Mouse (Mus musculus): ENCODE data around the gene Atp6v1d. TPM values are rescaled to one million over a fixed set of nuclear protein-coding genes. Genes with fewer than 3 reads are reported as not detected.

Gene Atp6v1d
- 61.4 and 69.3 TPM in 2 replicates for polyA plus RNA-seq (2016; fragmentation: Nextera tagmentation; extraction: Ambion mirVana)

DNA sequence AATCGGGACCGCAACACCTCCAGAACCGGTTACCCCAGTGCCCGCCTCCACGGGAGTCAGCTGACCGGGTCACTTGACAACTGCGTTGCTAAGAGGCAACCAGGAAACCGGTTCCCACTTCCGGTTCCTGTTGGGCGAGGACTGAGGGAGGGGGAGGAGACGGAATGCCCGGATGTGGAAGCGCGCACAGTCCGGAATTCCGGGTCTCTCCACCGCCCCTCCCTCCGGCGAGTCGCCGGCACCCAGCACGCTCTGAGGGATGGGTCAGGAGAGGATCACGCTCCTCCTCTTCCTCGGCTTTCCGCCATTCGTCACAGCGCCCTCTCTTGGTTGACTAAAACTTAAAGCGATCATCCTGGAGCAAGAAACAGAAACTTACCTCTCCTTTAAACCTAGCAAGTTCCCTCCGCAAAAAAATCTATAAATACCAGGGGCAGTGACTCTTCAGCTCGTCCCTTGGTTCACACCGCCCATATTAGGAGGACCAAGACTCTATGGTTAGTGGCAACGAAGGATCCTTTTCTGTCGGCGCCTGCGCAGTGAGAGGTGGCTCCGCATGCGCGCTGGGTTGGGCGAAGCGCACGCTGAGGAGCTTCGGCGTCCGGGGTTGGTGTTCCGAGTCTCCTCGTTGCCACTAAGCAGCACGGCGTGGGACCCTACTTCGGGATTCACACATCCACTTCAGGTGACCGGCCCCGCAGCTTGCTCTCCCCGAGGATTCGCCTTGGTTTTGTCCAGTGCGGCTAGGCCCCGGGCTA is at the start of gene Atp6v1d, which contains the start of gene Eif2s1:
Gene Atp6v1d (minus strand): TSS at position 143 of the 758 bp plus-strand sequence.
Gene Eif2s1 (plus strand): TSS at position 324 of the 758 bp plus-strand sequence.
- DNase-seq (ENCODE audit: extremely low spot score, low spot score): peak; percentile 100
- H3K9me3 ChIP-seq: no peaks in the 10 kb centered on the region
- H3K27me3 ChIP-seq (ENCODE audit: poor library complexity, severe bottlenecking): no peaks in the 10 kb centered on the region
- peak within 1 kb of the TSS; percentile 74 for H3K4me3 ChIP-seq
- H3K36me3 ChIP-seq (replicated peaks): peaks cover 31% of the 10 kb centered on the region
- H3K27ac ChIP-seq: peak within 1 kb of the TSS; percentile 97
- H3K4me1 ChIP-seq: peaks cover 32% of the 10 kb centered on the region
- WGBS: 0% methylated on average over 55 of the region's 55 CpGs

DNA sequence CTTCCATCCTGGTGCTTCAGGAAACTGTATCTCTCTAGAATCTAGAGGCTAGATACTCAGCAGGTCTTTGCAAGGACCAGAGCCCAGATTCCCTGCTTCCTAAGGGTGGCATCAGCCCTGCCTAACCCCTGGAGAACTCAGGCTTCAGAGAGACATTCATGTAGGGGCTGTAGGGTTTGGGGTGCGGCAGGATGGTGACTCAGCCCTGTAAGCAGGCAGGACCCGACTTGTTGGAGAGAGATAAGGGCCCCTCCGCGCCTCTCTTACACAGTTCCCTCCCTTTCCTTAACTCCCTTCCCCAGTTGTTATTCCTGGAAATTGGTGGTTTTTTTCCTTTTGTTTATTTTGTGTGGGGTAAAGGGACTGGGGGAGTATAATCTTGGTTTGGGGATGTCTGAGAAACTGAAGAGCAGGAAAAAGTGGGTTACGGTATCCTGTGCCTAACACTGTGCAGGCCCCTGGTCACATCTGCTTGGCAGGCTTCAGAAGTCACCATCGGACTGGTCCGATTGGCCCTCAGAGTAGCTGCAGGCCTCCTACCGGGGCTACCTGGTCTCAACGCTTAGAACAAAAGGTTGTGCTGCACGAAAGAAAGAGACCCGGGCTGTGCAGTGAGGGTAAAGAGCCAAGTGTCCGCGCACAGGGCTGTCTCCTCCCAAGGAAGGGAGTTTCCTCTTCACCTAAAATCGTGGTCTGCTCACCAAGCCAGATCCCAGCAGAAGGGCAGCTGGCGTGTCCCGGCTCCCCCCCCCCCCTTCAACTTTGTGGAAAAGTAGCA is 49.4 kb upstream of the Atp6v1d start:
- Histone ChIP-seq H3K4me3 (peak overlapping the region; percentile 52), H3K4me1 (peaks cover 30% of the 10 kb centered on the region), H3K36me3 (replicated peaks) (no peaks in the 10 kb centered on the region), H3K9me3 (no peaks in the 10 kb centered on the region; the same call in 1 of the 2 replicates), H3K27me3 (ENCODE audit: poor library complexity, severe bottlenecking) (peaks cover 90% of the 10 kb centered on the region), H3K27ac (peak overlapping the region; percentile 65; the same call in 1 of the 2 replicates)
- 14% methylated on average over 16 of the region's 16 CpGs for WGBS
- no peak for DNase-seq (ENCODE audit: extremely low spot score, low spot score)

DNA sequence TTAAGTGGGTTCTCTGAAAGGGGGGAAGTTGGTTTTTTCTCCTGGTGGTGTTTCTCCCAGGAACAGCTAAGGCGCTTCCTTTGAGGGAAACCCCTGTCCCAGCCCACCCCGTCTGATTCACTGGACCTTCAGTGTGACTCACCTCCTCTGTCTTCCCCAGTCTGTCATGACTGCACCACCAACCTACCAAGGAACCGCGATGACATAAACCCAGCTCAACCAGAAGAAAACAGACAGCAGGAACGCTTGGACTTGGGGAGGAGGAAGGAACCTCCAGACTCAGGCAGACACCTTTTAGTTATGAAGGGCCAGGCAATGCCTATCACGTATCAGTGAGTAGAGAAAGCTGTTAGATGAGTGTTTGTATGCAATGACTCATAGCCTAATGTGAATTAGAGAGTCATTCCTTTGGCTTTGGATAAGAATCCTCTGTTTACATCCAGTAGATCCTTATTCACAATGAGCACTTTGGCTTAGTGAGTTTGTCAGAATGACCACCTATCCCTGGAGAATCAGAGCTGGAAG is 46.7 kb upstream of the Atp6v1d start:
- Histone ChIP-seq H3K27me3 (ENCODE audit: poor library complexity, severe bottlenecking) (peaks cover 84% of the 10 kb centered on the region), H3K9me3 (no peaks in the 10 kb centered on the region; the same call in 1 of the 2 replicates), H3K36me3 (replicated peaks) (no peaks in the 10 kb centered on the region), H3K4me3 (no peak overlapping the region), H3K27ac (no peak overlapping the region), H3K4me1 (peaks cover 30% of the 10 kb centered on the region)
- no peak for DNase-seq (ENCODE audit: extremely low spot score, low spot score)
- WGBS: 79% methylated on average over 6 of the region's 6 CpGs

DNA sequence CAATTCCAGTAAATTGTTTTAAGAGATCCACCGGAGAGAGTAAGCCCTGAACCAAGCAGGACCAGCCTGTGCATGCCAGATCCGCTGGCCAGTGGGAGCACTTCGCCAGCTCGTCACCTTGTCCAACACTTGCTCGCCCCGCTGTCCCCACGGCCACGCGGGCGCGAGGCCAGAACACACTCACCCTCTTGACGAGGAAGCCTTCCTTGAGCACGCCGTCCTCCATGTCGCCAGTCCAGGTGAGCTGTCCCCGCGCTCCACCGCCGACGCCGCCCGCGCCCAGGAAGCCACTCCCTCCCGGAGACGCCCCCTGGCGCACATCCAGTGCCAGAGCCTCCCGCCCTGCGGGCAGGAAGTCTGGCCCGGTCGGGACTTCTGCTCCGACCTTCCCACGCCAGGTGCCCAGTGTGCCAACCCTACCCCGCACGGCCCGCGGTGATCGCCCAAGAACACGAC is 45.3 kb upstream of the Atp6v1d start, which contains the start of gene Plek2:
Gene Plek2 (minus strand): TSS at position 258 of the 456 bp plus-strand sequence.
- H3K4me1 ChIP-seq: peaks cover 23% of the 10 kb centered on the region
- peaks cover 70% of the 10 kb centered on the region for H3K27me3 ChIP-seq (ENCODE audit: poor library complexity, severe bottlenecking)
- 3% methylated on average over 38 of the region's 38 CpGs for WGBS
- H3K9me3 ChIP-seq: no peaks in the 10 kb centered on the region; the same call in 1 of the 2 replicates
- peak; percentile 55 for DNase-seq (ENCODE audit: extremely low spot score, low spot score)
- H3K36me3 ChIP-seq (replicated peaks): no peaks in the 10 kb centered on the region
- peak within 1 kb of the TSS; percentile 61 for H3K4me3 ChIP-seq
- peak within 1 kb of the TSS; percentile 65 for H3K27ac ChIP-seq

DNA sequence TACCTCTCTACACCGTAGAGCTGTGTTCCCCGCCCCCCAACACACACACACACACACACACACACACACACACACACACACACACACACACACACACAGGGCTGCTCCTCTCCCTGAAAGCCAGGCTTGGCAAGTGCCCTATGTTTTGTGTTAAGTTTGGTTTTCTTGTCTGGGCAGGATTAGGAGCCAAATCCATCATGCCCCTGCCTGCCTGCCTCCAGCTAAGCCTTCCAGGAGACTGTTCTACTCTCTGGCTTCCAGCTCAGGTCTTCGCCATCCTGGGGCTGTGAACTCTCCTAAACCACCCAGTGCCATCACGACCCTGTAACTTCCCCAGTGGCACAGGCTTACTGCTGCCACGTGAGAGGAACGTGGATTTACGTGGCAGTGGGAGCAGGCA is 43.1 kb upstream of the Atp6v1d start:
- 80% methylated on average over 6 of the region's 7 CpGs for WGBS
- no peak overlapping the region for H3K27ac ChIP-seq
- H3K4me1 ChIP-seq: peaks cover 10% of the 10 kb centered on the region
- no peak for DNase-seq (ENCODE audit: extremely low spot score, low spot score)
- no peaks in the 10 kb centered on the region; the same call in 1 of the 2 replicates for H3K9me3 ChIP-seq
- no peak overlapping the region for H3K4me3 ChIP-seq
- H3K36me3 ChIP-seq (replicated peaks): no peaks in the 10 kb centered on the region
- H3K27me3 ChIP-seq (ENCODE audit: poor library complexity, severe bottlenecking): peaks cover 48% of the 10 kb centered on the region

DNA sequence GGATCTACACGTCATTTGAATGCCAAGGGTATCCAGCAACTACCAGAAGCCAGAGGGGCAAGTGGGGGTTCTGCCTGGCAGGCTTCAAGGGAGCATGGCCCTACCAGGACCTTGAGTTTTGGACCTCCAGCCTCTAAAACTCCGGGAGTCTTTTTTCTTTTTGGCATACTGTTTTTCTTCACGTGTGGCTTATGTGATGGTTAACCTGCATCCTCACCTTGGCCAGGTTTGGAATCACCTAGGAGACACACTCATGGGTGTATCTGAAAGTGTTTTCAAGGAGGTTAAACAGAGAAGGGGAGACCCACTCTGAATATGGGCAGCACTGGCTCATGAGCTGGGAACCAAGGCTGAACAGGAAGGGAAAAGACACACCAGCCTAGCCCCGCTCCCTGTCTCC is 41.9 kb upstream of the Atp6v1d start:
- Histone ChIP-seq H3K9me3 (no peaks in the 10 kb centered on the region), H3K27me3 (ENCODE audit: poor library complexity, severe bottlenecking) (peaks cover 36% of the 10 kb centered on the region), H3K4me3 (no peak overlapping the region), H3K36me3 (replicated peaks) (no peaks in the 10 kb centered on the region), H3K27ac (no peak overlapping the region), H3K4me1 (peaks cover 10% of the 10 kb centered on the region)
- WGBS: 86% methylated on average over 4 of the region's 4 CpGs
- no peak for DNase-seq (ENCODE audit: extremely low spot score, low spot score)

DNA sequence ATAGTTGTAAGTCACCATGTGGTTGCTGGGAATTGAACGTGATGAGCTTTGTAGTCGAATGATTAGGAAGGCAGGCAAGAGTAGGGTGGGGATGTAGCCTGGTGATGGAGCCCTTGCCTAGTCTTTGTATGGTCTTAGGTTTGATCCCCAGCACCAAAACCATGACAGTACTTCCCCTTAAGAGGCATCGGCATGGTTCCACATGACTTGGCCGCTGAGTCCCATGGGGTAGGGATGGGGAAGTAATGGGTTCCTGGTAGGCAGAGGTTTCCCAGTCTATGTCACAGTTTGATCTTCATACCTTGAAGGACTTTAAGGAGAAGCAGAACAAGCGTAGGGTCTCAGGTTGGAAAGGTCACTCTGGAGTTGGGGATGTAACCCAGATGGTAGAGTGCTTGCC is 40.0 kb upstream of the Atp6v1d start:
- no peak for DNase-seq (ENCODE audit: extremely low spot score, low spot score)
- peaks cover 17% of the 10 kb centered on the region for H3K27me3 ChIP-seq (ENCODE audit: poor library complexity, severe bottlenecking)
- no peaks in the 10 kb centered on the region for H3K36me3 ChIP-seq (replicated peaks)
- 92% methylated on average over 5 of the region's 5 CpGs for WGBS
- no peak overlapping the region for H3K27ac ChIP-seq
- H3K9me3 ChIP-seq: no peaks in the 10 kb centered on the region
- no peak overlapping the region for H3K4me3 ChIP-seq
- H3K4me1 ChIP-seq: peaks cover 1% of the 10 kb centered on the region

DNA sequence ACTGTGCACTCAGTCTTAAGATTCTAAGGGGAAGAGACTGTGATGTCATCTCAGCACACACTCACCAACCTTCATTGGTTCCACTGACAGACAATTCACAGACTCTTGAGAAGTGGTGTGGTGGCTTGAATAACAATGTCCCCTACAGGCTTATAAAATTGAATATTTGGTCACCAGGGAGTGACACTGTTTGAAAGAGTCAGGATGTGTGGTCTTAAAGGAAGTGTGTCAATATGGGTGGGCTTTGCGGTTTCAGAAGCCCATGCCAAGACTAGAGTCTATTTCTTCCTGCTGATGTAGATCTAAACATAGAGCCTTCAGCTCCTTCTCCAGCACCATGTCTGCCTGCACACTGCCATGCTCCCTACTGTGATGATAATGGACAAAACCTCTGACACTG is 36.4 kb upstream of the Atp6v1d start:
- DNase-seq (ENCODE audit: extremely low spot score, low spot score): no peak

DNA sequence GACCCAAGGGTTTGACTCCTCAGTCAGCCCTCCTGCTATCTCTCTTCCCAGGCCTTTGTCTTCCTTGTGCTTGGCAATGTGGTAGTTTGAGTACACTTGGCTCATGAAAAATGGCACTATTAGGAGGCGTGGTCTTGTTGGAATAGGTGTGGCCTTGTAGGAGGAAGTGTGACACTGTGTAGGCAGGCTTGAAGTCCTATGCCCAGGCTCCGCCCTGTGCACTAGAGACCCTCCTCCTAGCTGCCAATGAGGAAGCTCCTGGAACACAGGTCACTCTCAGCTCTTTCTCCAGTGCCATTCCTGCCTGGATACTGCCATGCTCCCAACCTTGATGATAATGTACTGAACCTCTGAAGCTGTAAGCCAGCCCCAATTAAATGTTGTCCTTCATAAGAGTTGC is 29.7 kb upstream of the Atp6v1d start:
- Histone ChIP-seq H3K27me3 (ENCODE audit: poor library complexity, severe bottlenecking) (no peaks in the 10 kb centered on the region), H3K9me3 (peaks cover 3% of the 10 kb centered on the region; the same call in 1 of the 2 replicates), H3K27ac (no peak overlapping the region), H3K36me3 (replicated peaks) (peaks cover 31% of the 10 kb centered on the region), H3K4me3 (no peak overlapping the region), H3K4me1 (no peaks in the 10 kb centered on the region)
- DNase-seq (ENCODE audit: extremely low spot score, low spot score): peak; percentile 4
- 97% methylated on average over 2 of the region's 2 CpGs for WGBS

More for the DNA sequence above, 36.4 kb upstream of the Atp6v1d start:
- 90% methylated on average over 1 of the region's 1 CpGs for whole genome bisulfite sequencing
- no peaks in the 10 kb centered on the region for H3K36me3 ChIP-seq (replicated peaks)
- H3K4me3 ChIP-seq: no peak overlapping the region
- H3K9me3 ChIP-seq: no peaks in the 10 kb centered on the region
- H3K4me1 ChIP-seq: no peaks in the 10 kb centered on the region
- H3K27me3 ChIP-seq (ENCODE audit: poor library complexity, severe bottlenecking): no peaks in the 10 kb centered on the region
- no peak overlapping the region for H3K27ac ChIP-seq

DNA sequence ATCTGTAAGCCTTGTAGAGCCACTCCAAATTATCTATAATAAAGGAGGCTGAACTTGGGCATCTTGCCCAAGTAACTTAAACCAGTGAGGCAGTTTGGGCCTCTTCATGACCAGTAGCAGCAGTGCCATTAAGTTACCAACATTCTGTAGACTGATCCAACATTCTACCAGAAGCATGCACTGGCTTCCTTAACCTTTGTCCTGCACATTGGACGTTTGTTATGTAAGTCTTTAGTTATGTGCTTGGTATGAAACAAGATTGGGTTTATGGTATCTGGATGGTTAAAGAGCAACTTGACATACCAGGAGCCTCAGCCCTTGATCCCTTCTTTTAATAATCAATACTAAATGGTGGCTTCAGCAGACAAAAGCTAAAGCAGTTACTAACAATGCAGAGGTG is 28.6 kb upstream of the Atp6v1d start:
- Histone ChIP-seq H3K9me3 (peaks cover 3% of the 10 kb centered on the region; the same call in 1 of the 2 replicates), H3K36me3 (replicated peaks) (peaks cover 42% of the 10 kb centered on the region), H3K27ac (no peak overlapping the region), H3K4me1 (no peaks in the 10 kb centered on the region), H3K4me3 (no peak overlapping the region), H3K27me3 (ENCODE audit: poor library complexity, severe bottlenecking) (no peaks in the 10 kb centered on the region)
- peak; percentile 3 for DNase-seq (ENCODE audit: extremely low spot score, low spot score)
- WGBS: 59% methylated on average over 1 of the region's 1 CpGs

DNA sequence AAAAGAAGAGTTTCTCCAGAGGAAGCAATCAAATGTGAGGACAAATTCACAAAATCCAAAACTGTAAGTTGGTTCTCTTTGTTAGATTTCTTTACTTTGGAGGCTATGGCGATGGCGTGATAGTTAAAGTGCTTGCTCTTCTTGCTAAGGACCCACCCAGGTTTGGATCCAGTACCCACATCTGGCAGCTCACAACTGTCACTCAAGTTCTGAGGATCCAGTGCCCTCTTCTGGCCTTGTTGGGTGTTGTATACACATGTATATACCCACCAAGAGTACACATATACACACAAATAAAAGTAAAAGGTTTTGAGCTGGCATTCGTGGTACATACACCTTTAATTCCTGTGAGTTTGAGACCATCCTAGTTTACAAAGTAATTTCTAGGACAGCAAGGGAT is 13.1 kb upstream of the Atp6v1d start:
- Histone ChIP-seq H3K36me3 (replicated peaks) (peaks cover 99% of the 10 kb centered on the region), H3K4me3 (no peak overlapping the region), H3K27ac (no peak overlapping the region), H3K9me3 (no peaks in the 10 kb centered on the region), H3K27me3 (ENCODE audit: poor library complexity, severe bottlenecking) (no peaks in the 10 kb centered on the region), H3K4me1 (no peaks in the 10 kb centered on the region)
- WGBS: 94% methylated on average over 3 of the region's 3 CpGs
- no peak for DNase-seq (ENCODE audit: extremely low spot score, low spot score)

DNA sequence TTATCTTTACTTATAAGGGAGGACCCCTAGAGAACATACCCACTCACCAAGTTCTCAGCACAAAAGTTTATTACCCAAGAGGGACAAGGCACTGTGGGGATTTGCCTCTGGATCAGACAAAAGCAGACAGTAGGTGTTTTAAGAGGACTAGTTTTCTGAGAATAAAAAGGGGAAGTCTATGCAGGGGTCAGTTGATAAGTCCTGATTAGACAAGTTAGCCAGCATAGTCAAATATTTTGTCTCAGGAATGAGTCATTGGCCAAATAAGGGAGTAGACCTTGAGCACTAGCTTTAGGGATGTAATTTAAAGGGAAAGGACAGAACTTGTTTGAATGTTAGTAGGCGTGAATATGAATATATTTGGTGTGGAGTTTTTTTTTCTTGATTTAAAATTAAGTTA is 6.7 kb upstream of the Atp6v1d start:
- 89% methylated on average over 1 of the region's 1 CpGs for WGBS
- Histone ChIP-seq H3K36me3 (replicated peaks) (peaks cover 87% of the 10 kb centered on the region), H3K9me3 (no peaks in the 10 kb centered on the region), H3K27ac (no peak overlapping the region), H3K27me3 (ENCODE audit: poor library complexity, severe bottlenecking) (no peaks in the 10 kb centered on the region), H3K4me1 (peaks cover 11% of the 10 kb centered on the region), H3K4me3 (no peak overlapping the region)
- DNase-seq (ENCODE audit: extremely low spot score, low spot score): no peak
